Mouse (Mus musculus): ENCODE measurements around the gene Trpm5.

- TF ChIP-seq CTCF (IDR thresholded peaks at IDR 0.05; ENCODE audit: low read depth, low read length) = no peak
- TF ChIP-seq POLR2A (IDR thresholded peaks at IDR 0.05; ENCODE audit: borderline replicate concordance, low read depth, low read length) = no peak
Observed at GRCm38 (mm10) chr7:143031816-143032215, 62.6 kb downstream of the Trpm5 start.

Data from bone marrow macrophage, adult 2 months (primary cell).